Mouse (Mus musculus): ENCODE data around the gene Cpm. TPM values are rescaled to one million over a fixed set of nuclear protein-coding genes. Genes with fewer than 3 reads are reported as not detected.

The Cpm gene
- polyA plus RNA-seq, 2 experiments, result 3.9 to 9.1 TPM

DNA sequence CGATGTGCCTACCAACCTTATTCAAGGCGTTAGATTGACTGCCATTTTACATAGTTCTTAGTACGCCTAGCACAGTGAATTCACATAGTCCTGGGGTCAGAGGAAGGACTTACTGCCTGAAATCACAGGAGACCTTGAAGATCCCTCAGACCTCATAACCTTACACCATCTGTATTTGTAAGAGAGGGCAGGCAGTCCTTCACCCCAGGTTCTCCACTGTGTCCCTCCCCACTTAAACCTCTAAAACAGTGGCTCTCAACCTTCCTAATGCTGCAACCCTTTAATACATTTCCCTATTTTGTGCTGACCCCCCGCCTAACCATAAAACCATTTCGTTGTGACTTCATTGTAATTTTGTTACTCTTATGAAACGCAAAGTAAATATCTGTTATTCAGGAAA is 1.4 kb upstream of the Cpm start:
- no peak overlapping the region for H3K4me2 ChIP-seq (ENCODE audit: low read depth)
- H3K27ac ChIP-seq, result no peak overlapping the region
- no peaks in the 10 kb centered on the region for H3K36me3 ChIP-seq (replicated peaks; ENCODE audit: control insufficient read depth, insufficient read depth, low read depth)
- no peaks in the 10 kb centered on the region for H3K4me1 ChIP-seq (replicated peaks; ENCODE audit: control insufficient read depth in 2 of 2, insufficient read depth in 2 of 2, low read length in 1 of 2)
- TF ChIP-seq CTCF (IDR thresholded peaks at IDR 0.05; ENCODE audit: low read depth) (no peak), EP300 (IDR thresholded peaks at IDR 0.05; ENCODE audit: low read depth) (no peak)
- peaks cover 39% of the 10 kb centered on the region for H3K27me3 ChIP-seq (ENCODE audit: control insufficient read depth, insufficient read depth, low read length)
- H3K4me3 ChIP-seq (ENCODE audit: insufficient read depth in 1 of 2, low read depth in 2 of 2, low read length in 2 of 2), result no peak overlapping the region
- no peaks in the 10 kb centered on the region for H3K9me3 ChIP-seq (ENCODE audit: control insufficient read depth, low read length)
- no peak overlapping the region for H3K9ac ChIP-seq (replicated peaks)
- 37% methylated on average over 6 of the region's 6 CpGs for WGBS (ENCODE audit: insufficient replicate concordance)
- ATAC-seq (ENCODE audit: insufficient read depth), result no peak
- DNase-seq (ENCODE audit: low read depth in 3 of 3, low spot score in 3 of 3), result no peak

DNA sequence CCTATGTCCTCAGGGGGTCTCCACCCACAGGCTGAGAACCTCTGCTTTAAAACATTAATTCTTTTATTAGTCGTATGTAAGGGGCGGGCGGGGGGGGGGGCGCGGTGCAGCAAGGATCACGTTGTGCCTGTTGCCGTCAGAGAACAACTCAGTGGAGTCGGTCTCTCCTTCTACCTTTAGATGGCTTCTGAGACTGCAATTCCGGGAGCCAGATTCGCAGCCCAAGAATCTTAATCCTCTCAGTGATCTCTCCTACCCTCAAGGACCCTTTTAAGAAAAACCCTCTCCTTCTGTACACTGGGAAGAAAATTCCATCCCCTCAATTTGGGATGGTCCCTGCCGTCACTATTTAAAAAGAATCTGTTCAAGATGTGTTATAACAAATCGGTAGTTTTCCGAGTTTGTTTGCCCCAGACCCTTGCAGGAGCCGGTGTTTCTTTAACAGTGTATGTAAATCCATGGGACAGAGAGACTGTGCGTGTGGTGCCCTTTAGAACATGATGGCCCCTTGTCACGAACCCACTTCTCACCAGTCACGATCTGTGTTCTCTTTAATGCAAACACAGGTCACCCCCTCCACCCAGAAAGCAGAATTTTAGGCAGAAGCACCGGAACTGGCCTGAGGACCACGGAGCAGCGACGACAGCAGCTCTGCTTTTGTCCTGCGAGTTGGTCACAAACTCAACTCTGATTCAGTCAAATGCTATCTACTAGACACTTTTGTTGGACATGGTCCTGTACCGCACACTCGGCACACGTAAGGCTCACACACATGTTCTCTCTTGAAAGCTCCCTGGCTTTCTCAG is 734 bp upstream of the Cpm start:
- H3K27ac ChIP-seq, result no peak overlapping the region

DNA sequence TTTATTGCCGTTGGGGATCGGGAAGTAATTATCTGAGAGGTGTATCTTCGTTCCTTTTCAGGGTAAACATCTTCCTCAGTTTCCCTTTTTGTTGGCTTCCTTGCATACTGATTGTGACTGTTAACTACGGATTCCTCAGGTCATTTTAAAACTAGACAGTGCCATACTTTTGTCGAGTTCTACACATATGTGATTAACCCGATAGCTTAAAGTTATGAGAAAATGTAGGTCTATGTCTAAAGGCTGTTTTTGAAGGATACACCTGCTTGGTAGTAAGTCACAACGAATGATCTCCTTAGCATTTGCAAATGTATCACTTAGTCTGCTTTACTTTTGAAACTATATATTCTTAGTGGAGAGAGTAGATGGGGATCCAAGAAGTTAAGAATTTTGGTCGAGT is 876 bp downstream of the Cpm start:
- no peaks in the 10 kb centered on the region for H3K9me3 ChIP-seq (ENCODE audit: control insufficient read depth, low read length)
- H3K4me2 ChIP-seq (ENCODE audit: low read depth), result peak overlapping the region; percentile 61
- ATAC-seq (ENCODE audit: insufficient read depth) (no peak), DNase-seq (ENCODE audit: low read depth in 3 of 3, low spot score in 3 of 3) (no peak)
- no peaks in the 10 kb centered on the region for H3K36me3 ChIP-seq (replicated peaks; ENCODE audit: control insufficient read depth, insufficient read depth, low read depth)
- WGBS (ENCODE audit: insufficient replicate concordance), result 14% methylated on average over 8 of the region's 8 CpGs
- no peaks in the 10 kb centered on the region for H3K4me1 ChIP-seq (replicated peaks; ENCODE audit: control insufficient read depth in 2 of 2, insufficient read depth in 2 of 2, low read length in 1 of 2)
- H3K9ac ChIP-seq (replicated peaks), result no peak overlapping the region
- no peak overlapping the region for H3K27ac ChIP-seq
- peaks cover 39% of the 10 kb centered on the region for H3K27me3 ChIP-seq (ENCODE audit: control insufficient read depth, insufficient read depth, low read length)
- no peak for TF ChIP-seq CTCF (IDR thresholded peaks at IDR 0.05; ENCODE audit: low read depth)
- TF ChIP-seq EP300 (IDR thresholded peaks at IDR 0.05; ENCODE audit: low read depth), result no peak
- peak overlapping the region in 1 of 2 experiments; percentile 52; a peak in 2 of 4 replicates for H3K4me3 ChIP-seq (ENCODE audit: insufficient read depth in 1 of 2, low read depth in 2 of 2, low read length in 2 of 2)

More for the DNA sequence above, 734 bp upstream of the Cpm start:
- DNase-seq (ENCODE audit: low read depth in 3 of 3, low spot score in 3 of 3), result no peak
- H3K9ac ChIP-seq (replicated peaks), result no peak overlapping the region
- no peak for ATAC-seq (ENCODE audit: insufficient read depth)
- peak overlapping the region; percentile 40 to 52 for H3K4me3 ChIP-seq (ENCODE audit: insufficient read depth in 1 of 2, low read depth in 2 of 2, low read length in 2 of 2)
- H3K9me3 ChIP-seq (ENCODE audit: control insufficient read depth, low read length), result no peaks in the 10 kb centered on the region
- H3K36me3 ChIP-seq (replicated peaks; ENCODE audit: control insufficient read depth, insufficient read depth, low read depth), result no peaks in the 10 kb centered on the region
- no peaks in the 10 kb centered on the region for H3K4me1 ChIP-seq (replicated peaks; ENCODE audit: control insufficient read depth in 2 of 2, insufficient read depth in 2 of 2, low read length in 1 of 2)
- WGBS (ENCODE audit: insufficient replicate concordance), result 4% methylated on average over 25 of the region's 25 CpGs
- H3K27me3 ChIP-seq (ENCODE audit: control insufficient read depth, insufficient read depth, low read length), result peaks cover 39% of the 10 kb centered on the region
- H3K4me2 ChIP-seq (ENCODE audit: low read depth), result peak overlapping the region; percentile 61
- no peak for TF ChIP-seq CTCF (IDR thresholded peaks at IDR 0.05; ENCODE audit: low read depth)

DNA sequence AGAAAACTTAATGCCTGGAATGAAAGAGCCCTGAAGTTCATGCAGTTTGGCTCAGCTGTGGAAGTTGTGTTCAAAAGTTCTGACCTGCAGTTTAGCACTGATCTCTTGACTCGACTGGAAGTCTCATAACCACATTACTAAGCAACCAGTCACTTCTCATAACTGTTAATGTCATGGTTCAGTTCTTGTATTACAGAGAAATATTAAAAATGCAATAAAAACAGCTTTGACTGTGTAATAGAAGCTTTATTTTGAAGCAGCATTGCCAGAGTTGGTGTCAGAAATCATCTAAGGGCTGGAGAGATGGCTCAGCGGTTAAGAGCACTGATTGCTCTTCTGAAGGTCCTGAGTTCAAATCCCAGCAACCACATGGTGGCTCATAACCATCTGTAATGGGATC is 1.5 kb downstream of the Cpm start:
- no peak for ATAC-seq (ENCODE audit: insufficient read depth)
- no peaks in the 10 kb centered on the region for H3K36me3 ChIP-seq (replicated peaks; ENCODE audit: control insufficient read depth, insufficient read depth, low read depth)
- TF ChIP-seq EP300 (IDR thresholded peaks at IDR 0.05; ENCODE audit: low read depth) (no peak), CTCF (IDR thresholded peaks at IDR 0.05; ENCODE audit: low read depth) (no peak)
- no peak overlapping the region for H3K9ac ChIP-seq (replicated peaks)
- H3K27ac ChIP-seq, result no peak overlapping the region
- no peak overlapping the region for H3K4me2 ChIP-seq (ENCODE audit: low read depth)
- H3K27me3 ChIP-seq (ENCODE audit: control insufficient read depth, insufficient read depth, low read length), result peaks cover 39% of the 10 kb centered on the region
- no peak overlapping the region for H3K4me3 ChIP-seq (ENCODE audit: insufficient read depth in 1 of 2, low read depth in 2 of 2, low read length in 2 of 2)
- no peaks in the 10 kb centered on the region for H3K4me1 ChIP-seq (replicated peaks; ENCODE audit: control insufficient read depth in 2 of 2, insufficient read depth in 2 of 2, low read length in 1 of 2)
- 33% methylated on average over 2 of the region's 2 CpGs for WGBS (ENCODE audit: insufficient replicate concordance)
- DNase-seq (ENCODE audit: low read depth in 3 of 3, low spot score in 3 of 3), result no peak
- H3K9me3 ChIP-seq (ENCODE audit: control insufficient read depth, low read length), result no peaks in the 10 kb centered on the region

DNA sequence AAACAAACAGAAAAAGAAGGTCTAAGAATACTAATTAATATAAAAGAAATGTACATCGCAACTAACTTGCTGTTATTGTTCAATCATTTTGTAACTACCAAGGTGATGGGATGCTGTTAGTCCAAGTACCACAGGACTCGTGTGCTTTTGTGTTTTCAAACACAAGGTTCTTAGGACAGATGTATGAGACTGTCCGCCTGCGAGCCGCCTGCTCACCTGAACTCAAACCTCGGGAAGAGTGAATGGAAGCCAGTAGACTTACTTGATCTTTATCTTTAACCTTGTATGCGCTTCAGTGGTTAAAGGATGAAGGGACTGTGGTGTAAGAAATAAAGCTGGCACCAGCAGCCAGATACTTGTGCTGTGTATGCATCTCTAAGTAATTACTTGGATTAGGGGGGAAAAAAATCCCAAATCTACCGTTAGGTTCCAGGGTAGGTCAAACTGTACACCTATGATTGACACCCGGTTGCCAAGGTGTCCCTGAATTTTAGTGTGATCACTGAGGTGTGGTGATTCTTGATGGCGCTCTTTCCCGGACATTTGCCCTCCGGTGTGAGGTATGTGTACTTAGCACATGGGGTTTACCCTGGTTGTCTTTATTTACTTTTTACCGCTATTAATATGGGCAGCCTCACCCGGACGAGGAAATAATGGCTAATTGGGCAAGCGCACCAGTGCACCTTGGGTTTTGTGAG is 2.4 kb downstream of the Cpm start:
- no peak overlapping the region for H3K4me2 ChIP-seq (ENCODE audit: low read depth)
- ATAC-seq (ENCODE audit: insufficient read depth) (no peak), DNase-seq (ENCODE audit: low read depth in 3 of 3, low spot score in 3 of 3) (no peak)
- no peaks in the 10 kb centered on the region for H3K9me3 ChIP-seq (ENCODE audit: control insufficient read depth, low read length)
- TF ChIP-seq CTCF (IDR thresholded peaks at IDR 0.05; ENCODE audit: low read depth) (no peak), EP300 (IDR thresholded peaks at IDR 0.05; ENCODE audit: low read depth) (no peak)
- WGBS (ENCODE audit: insufficient replicate concordance), result 66% methylated on average over 16 of the region's 16 CpGs
- no peaks in the 10 kb centered on the region for H3K4me1 ChIP-seq (replicated peaks; ENCODE audit: control insufficient read depth in 2 of 2, insufficient read depth in 2 of 2, low read length in 1 of 2)
- H3K36me3 ChIP-seq (replicated peaks; ENCODE audit: control insufficient read depth, insufficient read depth, low read depth), result no peaks in the 10 kb centered on the region
- H3K4me3 ChIP-seq (ENCODE audit: insufficient read depth in 1 of 2, low read depth in 2 of 2, low read length in 2 of 2), result no peak overlapping the region
- no peak overlapping the region for H3K27ac ChIP-seq
- H3K27me3 ChIP-seq (ENCODE audit: control insufficient read depth, insufficient read depth, low read length), result peaks cover 39% of the 10 kb centered on the region
- no peak overlapping the region for H3K9ac ChIP-seq (replicated peaks)

Measured in liver, embryonic 14.5 days (tissue).